Mouse (Mus musculus): ENCODE data around the gene Zfp750.

Gene Zfp750

DNA sequence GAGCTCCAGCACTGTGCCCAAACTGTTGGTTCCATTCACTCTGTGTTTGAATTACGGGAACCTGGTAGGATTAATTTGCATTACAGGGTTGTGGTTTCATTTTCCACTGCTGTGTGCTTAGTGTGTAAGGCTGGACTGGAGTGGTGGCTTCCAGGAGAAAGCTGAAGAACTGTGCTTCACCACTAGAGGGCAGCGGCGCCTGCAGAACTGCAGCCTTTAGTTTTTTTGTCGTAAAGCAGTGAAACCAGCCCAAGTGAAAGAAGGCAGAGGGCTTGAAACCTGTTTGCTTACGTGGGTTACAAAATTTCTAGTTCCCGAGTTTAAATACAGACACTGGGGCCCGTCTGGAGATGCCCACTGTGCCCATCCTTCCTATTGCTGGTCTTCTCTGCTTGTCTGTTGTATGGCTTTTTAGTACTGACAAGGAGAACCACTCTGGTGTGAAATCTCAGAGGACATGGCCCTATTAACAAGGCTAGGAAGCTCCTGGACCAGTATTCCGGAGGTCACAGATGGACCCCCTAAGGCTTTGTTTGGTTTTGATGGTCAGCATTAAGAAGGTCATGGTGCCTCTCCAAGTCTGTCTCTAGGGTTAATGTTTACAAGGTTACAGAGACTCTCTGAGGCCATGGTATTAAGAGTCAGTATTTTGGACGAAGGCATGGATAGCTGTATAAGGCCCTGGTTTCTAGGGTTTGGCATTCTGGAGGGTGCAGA, 43.3 kb downstream of the Zfp750 start:
- peak; percentile 74 for DNase-seq (ENCODE audit: low spot score)

DNA sequence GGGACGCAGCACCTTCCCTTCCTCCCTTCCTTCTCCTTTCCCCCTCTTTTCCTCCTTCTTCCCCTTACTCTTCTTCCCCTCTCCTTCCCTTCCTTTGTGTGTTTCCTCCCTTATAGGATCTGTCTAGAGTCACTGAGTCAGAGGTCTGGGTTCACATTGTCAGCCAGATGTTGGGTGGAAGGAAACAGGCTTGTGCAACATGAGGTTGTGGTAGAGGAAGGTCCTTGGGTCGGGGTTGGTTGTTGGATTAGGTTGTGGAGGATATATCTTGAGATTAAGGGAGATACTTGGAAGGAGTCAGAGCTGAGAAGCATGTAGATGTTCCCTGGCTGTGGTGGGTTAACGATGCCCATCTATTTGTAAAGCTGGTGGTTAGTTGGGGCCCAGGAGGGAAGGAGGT, 44.3 kb downstream of the Zfp750 start:
- DNase-seq (ENCODE audit: low spot score) = no peak

GRCm38 (mm10) chr11:121467408-121467807, 51.7 kb downstream of the Zfp750 start:
- no peak for DNase-seq (ENCODE audit: low spot score)

Measured in ovary, postnatal 14 days (tissue).